Mouse (Mus musculus) retina, postnatal 1 day (tissue): Measurements from ENCODE around the gene Usp39.

Experiments used
- DNase-seq: peaks from one replicate; pipeline ENCODE4 v3.0.0-alpha.2; 2012

The Usp39 gene

GRCm38 (mm10) chr6:72371147-72371546 is 26.2 kb upstream of the Usp39 start:
- peak; percentile 30 for DNase-seq

GRCm38 (mm10) chr6:72370091-72370490 is 25.1 kb upstream of the Usp39 start:
- no peak for DNase-seq

GRCm38 (mm10) chr6:72369557-72369956 is 24.6 kb upstream of the Usp39 start:
- DNase-seq: peak; percentile 32

GRCm38 (mm10) chr6:72367460-72367974 is 22.5 kb upstream of the Usp39 start:
- no peak for DNase-seq

GRCm38 (mm10) chr6:72366844-72367443 is 22.0 kb upstream of the Usp39 start, which contains the start of gene Rnf181:
Gene Rnf181, minus strand, starts transcription at chr6:72366956.
- no peak for DNase-seq

GRCm38 (mm10) chr6:72366304-72366703 is 21.3 kb upstream of the Usp39 start:
- no peak for DNase-seq

- DNase-seq: no peak
Measured at GRCm38 (mm10) chr6:72364985-72365384, 20.0 kb upstream of the Usp39 start.

GRCm38 (mm10) chr6:72364009-72364408 is 19.0 kb upstream of the Usp39 start:
- DNase-seq: no peak

GRCm38 (mm10) chr6:72362132-72363028 is 17.4 kb upstream of the Usp39 start:
- DNase-seq: peak; percentile 99

GRCm38 (mm10) chr6:72361121-72361551 is 16.2 kb upstream of the Usp39 start:
- no peak for DNase-seq

GRCm38 (mm10) chr6:72360599-72360935 is 15.6 kb upstream of the Usp39 start:
- DNase-seq: no peak

- no peak for DNase-seq
Measured at GRCm38 (mm10) chr6:72359891-72360598, 15.1 kb upstream of the Usp39 start.

- DNase-seq: no peak
Measured at GRCm38 (mm10) chr6:72359343-72359742, 14.4 kb upstream of the Usp39 start.

- no peak for DNase-seq
Measured at GRCm38 (mm10) chr6:72358086-72358764, 13.2 kb upstream of the Usp39 start.

GRCm38 (mm10) chr6:72357164-72358079 is 12.4 kb upstream of the Usp39 start:
- no peak for DNase-seq

GRCm38 (mm10) chr6:72356001-72356532 is 11.1 kb upstream of the Usp39 start:
- DNase-seq: no peak

- peak; percentile 89 for DNase-seq
Measured at GRCm38 (mm10) chr6:72355066-72355911, 10.3 kb upstream of the Usp39 start, which contains the start of gene Tmem150a. Gene Tmem150a, plus strand, starts transcription at chr6:72355447.

- DNase-seq: no peak
Measured at GRCm38 (mm10) chr6:72354025-72354424, 9.0 kb upstream of the Usp39 start.

- DNase-seq: no peak
Measured at GRCm38 (mm10) chr6:72352636-72353405, 7.8 kb upstream of the Usp39 start.
